Mouse (Mus musculus) heart, postnatal 0 days (tissue): ENCODE results near the gene Coil.

Experiments used
- CTCF ChIP-seq: IDR thresholded peaks from 2 replicates; pipeline ENCODE4 v1.5.1; 2016; ENCODE audit warnings: antibody characterized with exemption, control low read depth, low read depth
- EP300 ChIP-seq: IDR thresholded peaks from 2 replicates; pipeline ENCODE4 v1.6.1; 2016; ENCODE audit warnings: antibody characterized with exemption, low read depth

DNA sequence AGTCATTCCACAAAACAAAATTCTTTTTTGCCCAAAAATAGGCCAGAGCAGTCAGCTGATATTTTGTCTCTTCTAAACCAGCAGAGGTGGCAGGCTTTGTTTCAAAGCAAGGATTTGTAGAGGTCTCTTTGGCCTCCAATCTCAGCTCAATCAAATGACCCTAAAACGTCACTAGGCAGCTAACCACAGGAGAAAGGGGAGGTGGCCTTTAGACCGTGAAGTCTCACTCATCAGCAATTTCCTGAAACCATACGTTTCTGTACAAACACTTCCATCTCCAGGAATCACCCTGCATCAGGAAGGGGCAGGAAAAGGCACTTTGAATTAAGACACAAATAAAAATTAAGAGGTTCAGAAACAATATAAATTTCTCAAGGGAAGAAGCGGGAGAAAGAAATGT lies 15.2 kb upstream of the Coil start:
- TF ChIP-seq CTCF: no peak
- no peak for TF ChIP-seq EP300
